Mouse (Mus musculus) midbrain, embryonic 13.5 days (tissue): ENCODE data around the gene Eaf1. TPM values are rescaled to one million over a fixed set of nuclear protein-coding genes. Genes with fewer than 3 reads are reported as not detected.
"Not testable (repeated sequence)": the region's sequence is repeated elsewhere in the genome, so short reads cannot be mapped to it uniquely, and the experiment has no call there.

ENCODE experiments used
- ATAC-seq: fragments of 200-750 bp; cut with Nextera tagmentation; 2 replicates; pipeline ENCODE4 v1.8.0; 2017; ENCODE audit warnings: mild to moderate bottlenecking, moderate TSS enrichment, moderate library complexity
- H3K27ac ChIP-seq: fragments of 300-500 bp; sonication (generic); 2 replicates; pipeline ENCODE4 v1.5.1; 2015; ENCODE audit warnings: inconsistent platforms, mild to moderate bottlenecking, moderate library complexity
- H3K27me3 ChIP-seq: fragments of 300-500 bp; sonication (generic); 2 replicates; pipeline ENCODE4 v1.6.1; 2015; ENCODE audit warnings: mild to moderate bottlenecking, inconsistent platforms
- H3K36me3 ChIP-seq: fragments of 300-500 bp; sonication (generic); 2 replicates; pipeline ENCODE4 v1.6.1; 2015; ENCODE audit warnings: mild to moderate bottlenecking, inconsistent platforms
- H3K4me1 ChIP-seq: fragments of 300-500 bp; sonication (generic); replicated peaks from 2 replicates; pipeline ENCODE4 v1.6.1; 2015; ENCODE audit warnings: inconsistent platforms
- H3K4me2 ChIP-seq: fragments of 300-500 bp; sonication (generic); replicated peaks from 2 replicates; pipeline ENCODE4 v1.6.1; 2015; ENCODE audit warnings: moderate library complexity, mild to moderate bottlenecking, inconsistent platforms
- H3K4me3 ChIP-seq: fragments of 300-500 bp; sonication (generic); replicated peaks from 2 replicates; pipeline ENCODE4 v1.5.1; 2015; ENCODE audit warnings: mild to moderate bottlenecking, inconsistent platforms
- H3K9ac ChIP-seq: fragments of 300-500 bp; sonication (generic); replicated peaks from 2 replicates; pipeline ENCODE4 v1.6.1; 2015; ENCODE audit warnings: mild to moderate bottlenecking, inconsistent platforms
- H3K9me3 ChIP-seq: fragments of 300-500 bp; sonication (generic); 2 replicates; pipeline ENCODE4 v1.6.1; 2016; ENCODE audit warnings: mild to moderate bottlenecking, inconsistent platforms
- WGBS: fragments of 180-500 bp; shearing (Covaris S2); methylation state at CpG from one replicate; pipeline ENCODE4 v1.1.7; 2015; 5-methylcytosine and 5-hydroxymethylcytosine counted together
- polyA plus RNA-seq: library from polyadenylated mRNA; unstranded; fragments of >200 nt; fragmentation: Nextera tagmentation; extraction: Ambion mirVana; gene quantifications from 2 replicates; pipeline ENCODE4 v1.2.1, GENCODE M21; 2015

Gene Eaf1
- 11.6 and 12.2 TPM in 2 replicates for polyA plus RNA-seq

- ATAC-seq = no peak
- Histone ChIP-seq H3K27me3 (no peaks in the 10 kb centered on the region), H3K4me2 (peak within 1 kb of the TSS; percentile 80), H3K9me3 (no peaks in the 10 kb centered on the region), H3K4me3 (peak within 1 kb of the TSS; percentile 97), H3K4me1 (peaks cover 38% of the 10 kb centered on the region), H3K9ac (peak within 1 kb of the TSS; percentile 94), H3K36me3 (peaks cover 36% of the 10 kb centered on the region), H3K27ac (peak within 1 kb of the TSS; percentile 90)
- WGBS = 1% methylated on average over 37 of the region's 37 CpGs
Observed at GRCm38 (mm10) chr14:31494349-31494974, at the start of gene Eaf1. Gene Eaf1 (plus strand): TSS chr14:31494399.

GRCm38 (mm10) chr14:31448994-31449393 is 45.2 kb upstream of the Eaf1 start:
- Histone ChIP-seq H3K4me1 (no peaks in the 10 kb centered on the region), H3K36me3 (no peaks in the 10 kb centered on the region), H3K9me3 (no peaks in the 10 kb centered on the region), H3K4me3 (no peak overlapping the region), H3K4me2 (no peak overlapping the region), H3K9ac (no peak overlapping the region), H3K27me3 (no peaks in the 10 kb centered on the region), H3K27ac (no peak overlapping the region)
- no peak for ATAC-seq
- 78% methylated on average over 5 of the region's 5 CpGs for WGBS

- not testable (repeated sequence) for H3K27me3 ChIP-seq, H3K36me3 ChIP-seq, H3K4me1 ChIP-seq, H3K9ac ChIP-seq, H3K27ac ChIP-seq, H3K4me2 ChIP-seq, ATAC-seq, H3K9me3 ChIP-seq, H3K4me3 ChIP-seq
- WGBS = 53% methylated on average over 12 of the region's 12 CpGs
Observed at GRCm38 (mm10) chr14:31453946-31454345, 40.3 kb upstream of the Eaf1 start.

GRCm38 (mm10) chr14:31454849-31455566 is 39.2 kb upstream of the Eaf1 start:
- Histone ChIP-seq H3K4me1 (no peaks in the 10 kb centered on the region), H3K27me3 (no peaks in the 10 kb centered on the region), H3K4me2 (no peak overlapping the region), H3K4me3 (no peak overlapping the region), H3K9ac (no peak overlapping the region), H3K9me3 (no peaks in the 10 kb centered on the region), H3K27ac (no peak overlapping the region), H3K36me3 (no peaks in the 10 kb centered on the region)
- ATAC-seq = no peak
- 90% methylated on average over 8 of the region's 8 CpGs for WGBS

- ATAC-seq = no peak
Observed at GRCm38 (mm10) chr14:31456064-31456721, 38.0 kb upstream of the Eaf1 start.

GRCm38 (mm10) chr14:31458006-31458405 is 36.2 kb upstream of the Eaf1 start:
- no peak for ATAC-seq
- Histone ChIP-seq H3K36me3 (no peaks in the 10 kb centered on the region), H3K27me3 (no peaks in the 10 kb centered on the region), H3K9ac (no peak overlapping the region), H3K27ac (no peak overlapping the region), H3K4me2 (no peak overlapping the region), H3K4me1 (no peaks in the 10 kb centered on the region), H3K9me3 (no peaks in the 10 kb centered on the region), H3K4me3 (no peak overlapping the region)
- 93% methylated on average over 12 of the region's 12 CpGs for WGBS

More at GRCm38 (mm10) chr14:31456064-31456721, 38.0 kb upstream of the Eaf1 start:
- no peaks in the 10 kb centered on the region for H3K36me3 ChIP-seq
- no peaks in the 10 kb centered on the region for H3K27me3 ChIP-seq
- H3K4me3 ChIP-seq = no peak overlapping the region
- 87% methylated on average over 6 of the region's 6 CpGs for WGBS
- H3K27ac ChIP-seq = no peak overlapping the region
- H3K4me2 ChIP-seq = no peak overlapping the region
- H3K4me1 ChIP-seq = no peaks in the 10 kb centered on the region
- H3K9me3 ChIP-seq = no peaks in the 10 kb centered on the region
- H3K9ac ChIP-seq = no peak overlapping the region

- not testable (repeated sequence) for H3K36me3 ChIP-seq, H3K9me3 ChIP-seq, H3K4me3 ChIP-seq, H3K4me1 ChIP-seq, ATAC-seq, H3K27me3 ChIP-seq, H3K27ac ChIP-seq, H3K4me2 ChIP-seq, H3K9ac ChIP-seq
- 74% methylated on average over 5 of the region's 5 CpGs for WGBS
Observed at GRCm38 (mm10) chr14:31462226-31462625, 32.0 kb upstream of the Eaf1 start.

- H3K27me3 ChIP-seq = no peaks in the 10 kb centered on the region
- WGBS = 58% methylated on average over 6 of the region's 6 CpGs
- no peak for ATAC-seq
Observed at GRCm38 (mm10) chr14:31462886-31463285, 31.3 kb upstream of the Eaf1 start.

GRCm38 (mm10) chr14:31464176-31464575 is 30.0 kb upstream of the Eaf1 start:
- no peak overlapping the region for H3K4me2 ChIP-seq
- no peaks in the 10 kb centered on the region for H3K27me3 ChIP-seq
- no peaks in the 10 kb centered on the region for H3K36me3 ChIP-seq
- H3K27ac ChIP-seq = no peak overlapping the region
- ATAC-seq = no peak
- H3K4me1 ChIP-seq = no peaks in the 10 kb centered on the region
- no peaks in the 10 kb centered on the region for H3K9me3 ChIP-seq
- 56% methylated on average over 8 of the region's 8 CpGs for WGBS
- no peak overlapping the region for H3K9ac ChIP-seq
- H3K4me3 ChIP-seq = no peak overlapping the region

More at GRCm38 (mm10) chr14:31462886-31463285, 31.3 kb upstream of the Eaf1 start:
- no peaks in the 10 kb centered on the region for H3K36me3 ChIP-seq
- no peak overlapping the region for H3K4me3 ChIP-seq
- H3K9ac ChIP-seq = no peak overlapping the region
- H3K4me2 ChIP-seq = no peak overlapping the region
- H3K4me1 ChIP-seq = no peaks in the 10 kb centered on the region
- no peak overlapping the region for H3K27ac ChIP-seq
- no peaks in the 10 kb centered on the region for H3K9me3 ChIP-seq

- Histone ChIP-seq H3K4me1 (no peaks in the 10 kb centered on the region), H3K27me3 (no peaks in the 10 kb centered on the region)
- WGBS = 63% methylated on average over 4 of the region's 4 CpGs
Observed at GRCm38 (mm10) chr14:31469711-31470110, 24.5 kb upstream of the Eaf1 start.

GRCm38 (mm10) chr14:31472451-31473061 is 21.6 kb upstream of the Eaf1 start:
- 5% methylated on average over 5 of the region's 5 CpGs for WGBS
- H3K36me3 ChIP-seq = 0 out of 2 replicates have a peak, but pooled peaks cover 5% of the 10 kb centered on the region
- H3K9me3 ChIP-seq = no peaks in the 10 kb centered on the region
- H3K4me2 ChIP-seq = no peak overlapping the region
- H3K4me3 ChIP-seq = no peak overlapping the region
- H3K27ac ChIP-seq = no peak overlapping the region
- H3K27me3 ChIP-seq = no peaks in the 10 kb centered on the region
- ATAC-seq = no peak
- no peaks in the 10 kb centered on the region for H3K4me1 ChIP-seq
- no peak overlapping the region for H3K9ac ChIP-seq

More at GRCm38 (mm10) chr14:31469711-31470110, 24.5 kb upstream of the Eaf1 start:
- no peak for ATAC-seq
- no peak overlapping the region for H3K9ac ChIP-seq
- no peak overlapping the region for H3K27ac ChIP-seq
- H3K9me3 ChIP-seq = no peaks in the 10 kb centered on the region
- H3K4me2 ChIP-seq = no peak overlapping the region
- H3K4me3 ChIP-seq = no peak overlapping the region
- no peaks in the 10 kb centered on the region for H3K36me3 ChIP-seq

- Histone ChIP-seq H3K9me3 (no peaks in the 10 kb centered on the region), H3K36me3 (peaks cover 9% of the 10 kb centered on the region), H3K4me3 (no peak overlapping the region), H3K4me2 (no peak overlapping the region), H3K4me1 (no peaks in the 10 kb centered on the region), H3K27ac (no peak overlapping the region), H3K9ac (no peak overlapping the region), H3K27me3 (no peaks in the 10 kb centered on the region)
- 71% methylated on average over 2 of the region's 2 CpGs for WGBS
- ATAC-seq = no peak
Observed at GRCm38 (mm10) chr14:31473297-31473696, 20.9 kb upstream of the Eaf1 start.
